Mouse (Mus musculus): ENCODE results near the gene Sept9.

DNA sequence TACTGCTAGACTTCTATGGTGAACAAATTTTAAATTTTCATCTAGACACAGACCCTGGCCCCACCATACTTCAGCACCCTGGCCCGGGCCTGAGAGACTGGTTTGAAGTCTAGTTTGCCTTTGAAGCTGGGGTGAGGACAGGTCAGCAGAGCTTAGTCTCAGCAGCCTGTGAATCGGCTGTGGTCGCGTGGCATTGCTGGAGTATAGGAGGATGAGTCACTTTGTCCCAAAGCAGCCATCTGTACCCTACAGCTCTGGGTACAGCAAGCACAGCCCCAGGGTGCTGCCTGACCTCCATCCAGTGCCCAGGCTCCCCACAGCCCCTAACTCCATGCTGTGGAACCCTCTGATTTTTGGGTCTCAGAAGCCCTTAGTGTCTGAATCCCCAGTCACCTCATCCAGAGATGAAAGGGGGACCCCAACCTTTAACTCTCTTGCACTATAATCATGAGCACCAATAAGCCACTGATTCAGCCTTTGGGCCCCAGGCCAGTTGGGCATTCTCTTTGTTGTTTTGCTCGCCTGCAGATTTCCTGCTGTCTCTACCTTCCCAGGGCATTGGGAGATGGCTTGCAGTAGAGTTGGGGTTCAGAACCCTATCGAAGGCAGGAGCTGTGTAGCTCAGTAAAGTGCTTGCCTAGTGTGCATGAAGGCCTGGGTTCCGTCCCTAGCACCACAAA is 106.2 kb downstream of the Sept9 start:
- TF ChIP-seq CTCF (IDR thresholded peaks at IDR 0.05; ENCODE audit: extremely low read depth, insufficient read depth, low read length) (no peak), POLR2A (IDR thresholded peaks at IDR 0.05; ENCODE audit: extremely low read depth, insufficient read depth, low read length) (no peak)

Measured in cortical plate, adult 2 months (tissue).